Mouse (Mus musculus): Measurements from ENCODE around the gene Col4a2. TPM values are rescaled to one million over a fixed set of nuclear protein-coding genes. Genes with fewer than 3 reads are reported as not detected.
A peak's percentile ranks its signal among the peaks of the same experiment; 100 is the strongest.

Col4a2 gene
- polyA plus RNA-seq, 1 experiment = 0.14 TPM

DNA sequence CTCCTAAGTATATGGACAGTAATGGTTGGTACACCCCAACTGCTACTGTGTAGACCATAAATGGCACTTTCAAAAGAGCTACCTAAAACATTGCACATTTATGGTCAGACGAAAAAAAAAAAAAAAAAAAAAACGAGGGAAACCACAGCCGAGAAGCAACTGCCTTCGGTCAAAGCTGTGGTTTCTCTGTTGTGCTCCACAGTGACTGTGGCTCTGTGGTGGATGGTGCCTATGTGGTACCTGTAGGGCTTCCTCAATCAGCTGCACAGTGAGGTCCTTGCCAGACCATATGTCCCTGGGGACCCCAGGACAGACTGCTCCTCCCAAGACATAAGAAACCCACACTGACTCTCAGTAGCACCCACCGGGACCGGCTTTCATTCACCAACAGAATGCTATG is 36.3 kb upstream of the Col4a2 start:
- no peak overlapping the region for H3K4me3 ChIP-seq (replicated peaks)

DNA sequence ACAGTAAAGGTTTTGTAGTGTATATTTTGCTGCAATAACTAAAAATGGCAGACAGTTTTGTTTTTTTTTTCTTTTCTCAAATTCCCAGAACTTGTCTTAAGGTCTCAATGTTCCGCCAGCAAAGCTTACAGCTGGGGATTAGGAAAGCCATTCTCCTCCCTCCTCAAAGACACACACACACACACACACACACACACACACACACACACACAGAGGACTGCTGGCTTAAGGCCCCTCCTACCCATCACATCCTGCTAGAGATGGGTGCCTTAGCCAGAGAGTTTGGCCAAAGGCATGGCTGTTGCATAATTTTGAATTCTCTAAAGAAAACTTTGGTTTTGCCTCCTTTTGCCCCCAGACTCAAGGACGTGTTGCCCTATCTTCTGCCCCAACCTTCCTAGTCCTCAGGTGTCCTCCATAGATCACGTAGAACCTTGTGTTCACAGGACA is 35.0 kb upstream of the Col4a2 start:
- Histone ChIP-seq H3K36me3 (ENCODE audit: control insufficient read depth) (no peaks in the 10 kb centered on the region), H3K27me3 (ENCODE audit: control insufficient read depth) (no peaks in the 10 kb centered on the region), H3K9me3 (ENCODE audit: control insufficient read depth, low read length) (no peaks in the 10 kb centered on the region), H3K4me3 (replicated peaks) (no peak overlapping the region), H3K4me1 (ENCODE audit: control insufficient read depth) (no peaks in the 10 kb centered on the region)
- no peak for TF ChIP-seq GATA1 (IDR thresholded peaks at IDR 0.05; ENCODE audit: low read length)
- TF ChIP-seq TAL1 (IDR thresholded peaks at IDR 0.05; ENCODE audit: low read length) = no peak

More for the DNA sequence above, 36.3 kb upstream of the Col4a2 start:
- TF ChIP-seq GATA1 (IDR thresholded peaks at IDR 0.05; ENCODE audit: low read length) = no peak
- TF ChIP-seq TAL1 (IDR thresholded peaks at IDR 0.05; ENCODE audit: low read length) = no peak
- no peaks in the 10 kb centered on the region for H3K36me3 ChIP-seq (ENCODE audit: control insufficient read depth)
- H3K27me3 ChIP-seq (ENCODE audit: control insufficient read depth) = no peaks in the 10 kb centered on the region
- H3K9me3 ChIP-seq (ENCODE audit: control insufficient read depth, low read length) = no peaks in the 10 kb centered on the region
- no peaks in the 10 kb centered on the region for H3K4me1 ChIP-seq (ENCODE audit: control insufficient read depth)

DNA sequence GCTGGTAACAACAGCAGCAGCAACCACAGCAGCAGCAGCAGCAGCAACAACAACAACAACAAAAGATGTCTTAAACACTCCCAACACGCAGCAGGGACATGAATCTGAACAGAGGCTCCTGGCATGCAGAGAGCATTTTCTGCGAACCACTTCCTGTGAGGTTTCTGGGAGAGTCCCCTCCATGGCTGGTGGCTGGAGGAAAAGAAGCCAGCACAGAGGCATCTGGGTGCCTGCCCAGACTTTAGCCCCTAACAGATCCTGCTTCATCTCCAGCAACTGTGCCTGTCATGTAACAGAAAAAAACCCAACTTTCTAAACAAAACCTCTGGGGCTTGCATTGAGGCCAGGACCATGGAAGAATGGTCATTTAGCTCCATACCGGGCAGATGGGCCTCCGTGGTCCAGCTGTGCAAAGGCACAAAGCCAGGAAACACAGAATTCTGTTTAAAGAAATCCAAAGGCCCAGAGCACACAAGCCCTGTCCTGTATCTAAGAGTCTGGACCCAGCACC is 34.4 kb upstream of the Col4a2 start:
- H3K27me3 ChIP-seq (ENCODE audit: control insufficient read depth) = no peaks in the 10 kb centered on the region

DNA sequence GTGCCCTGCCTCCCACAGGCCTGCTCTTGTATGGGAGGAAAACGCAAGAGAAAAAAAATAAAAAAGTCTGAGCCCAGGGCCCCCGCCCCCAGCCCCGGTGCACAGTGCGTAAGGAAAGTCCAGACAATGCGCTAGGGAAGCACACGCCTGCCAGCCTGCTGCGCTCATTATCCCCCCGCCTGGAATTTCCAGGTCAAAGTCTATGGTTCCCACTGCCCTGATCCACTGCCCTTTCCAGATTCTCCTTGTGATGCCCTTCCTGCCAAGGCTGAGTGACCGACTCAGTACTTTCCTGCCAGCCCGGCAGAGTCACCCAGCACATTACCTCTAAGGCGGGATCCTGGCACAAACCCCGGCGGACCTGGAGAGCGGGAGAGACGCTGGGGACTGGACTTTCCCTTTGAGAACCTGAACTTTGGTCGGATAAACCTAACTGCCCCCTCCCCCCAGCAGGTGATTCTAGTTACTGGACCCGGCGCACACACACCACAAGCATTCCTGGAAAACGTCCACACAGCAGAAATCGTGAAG is 33.2 kb upstream of the Col4a2 start:
- no peaks in the 10 kb centered on the region for H3K9me3 ChIP-seq (ENCODE audit: control insufficient read depth, low read length)
- TF ChIP-seq GATA1 (IDR thresholded peaks at IDR 0.05; ENCODE audit: low read length) = no peak
- TF ChIP-seq TAL1 (IDR thresholded peaks at IDR 0.05; ENCODE audit: low read length) = no peak
- H3K36me3 ChIP-seq (ENCODE audit: control insufficient read depth) = no peaks in the 10 kb centered on the region
- no peaks in the 10 kb centered on the region for H3K27me3 ChIP-seq (ENCODE audit: control insufficient read depth)
- no peaks in the 10 kb centered on the region for H3K4me1 ChIP-seq (ENCODE audit: control insufficient read depth)
- H3K4me3 ChIP-seq (replicated peaks) = peak overlapping the region; percentile 31

More for the DNA sequence above, 34.4 kb upstream of the Col4a2 start:
- no peak for TF ChIP-seq TAL1 (IDR thresholded peaks at IDR 0.05; ENCODE audit: low read length)
- TF ChIP-seq GATA1 (IDR thresholded peaks at IDR 0.05; ENCODE audit: low read length) = no peak
- no peaks in the 10 kb centered on the region for H3K4me1 ChIP-seq (ENCODE audit: control insufficient read depth)
- H3K9me3 ChIP-seq (ENCODE audit: control insufficient read depth, low read length) = no peaks in the 10 kb centered on the region
- H3K36me3 ChIP-seq (ENCODE audit: control insufficient read depth) = no peaks in the 10 kb centered on the region
- no peak overlapping the region for H3K4me3 ChIP-seq (replicated peaks)

DNA sequence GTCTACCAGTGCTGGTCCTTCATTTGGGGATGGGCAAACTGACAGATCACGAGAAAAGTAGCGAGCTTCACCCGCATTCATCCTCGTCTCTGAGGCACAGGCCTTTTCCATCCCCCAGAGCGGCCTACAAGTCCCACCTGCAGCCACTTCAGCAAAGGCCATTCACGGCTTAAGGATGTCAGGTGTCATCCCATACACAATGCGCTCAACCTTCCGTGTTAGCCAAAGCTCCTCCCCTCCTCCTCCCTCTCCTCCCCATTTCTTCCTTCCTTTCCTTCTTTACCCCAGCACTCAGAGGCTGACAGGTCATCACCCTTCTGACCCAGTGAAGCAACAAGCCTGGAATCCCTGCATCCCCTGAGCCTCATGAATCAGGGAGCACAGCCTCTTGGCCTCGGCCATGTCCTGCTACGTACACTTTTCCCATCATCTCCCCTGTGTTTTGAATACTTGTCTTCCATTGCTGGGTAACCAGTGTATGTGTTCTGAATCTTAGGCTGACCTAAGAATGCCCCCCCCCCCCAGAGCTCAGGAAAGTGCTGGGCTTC is 31.8 kb upstream of the Col4a2 start:
- TF ChIP-seq TAL1 (IDR thresholded peaks at IDR 0.05; ENCODE audit: low read length) (no peak), GATA1 (IDR thresholded peaks at IDR 0.05; ENCODE audit: low read length) (no peak)
- Histone ChIP-seq H3K4me1 (ENCODE audit: control insufficient read depth) (no peaks in the 10 kb centered on the region), H3K9me3 (ENCODE audit: control insufficient read depth, low read length) (no peaks in the 10 kb centered on the region), H3K36me3 (ENCODE audit: control insufficient read depth) (no peaks in the 10 kb centered on the region), H3K27me3 (ENCODE audit: control insufficient read depth) (no peaks in the 10 kb centered on the region), H3K4me3 (replicated peaks) (no peak overlapping the region)

DNA sequence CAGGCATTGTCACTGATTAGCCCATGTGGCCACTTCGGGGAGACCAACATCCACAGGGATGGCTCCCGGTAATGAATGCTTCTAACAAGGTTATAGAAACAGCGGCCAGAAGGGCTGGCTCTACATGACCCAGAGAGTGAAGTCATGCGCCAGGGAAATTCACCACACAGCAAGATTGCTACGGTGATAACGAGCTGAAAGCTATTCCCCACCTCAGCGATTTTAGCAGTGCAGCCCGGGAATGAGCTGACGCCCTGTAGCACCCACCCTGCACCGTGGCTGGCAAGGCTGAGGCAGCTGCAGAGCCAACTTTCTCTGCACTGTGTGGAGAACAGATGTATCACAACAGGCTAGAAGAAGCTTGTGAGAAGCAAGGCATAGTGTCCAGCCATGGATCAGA is 30.5 kb upstream of the Col4a2 start:
- no peak for TF ChIP-seq TAL1 (IDR thresholded peaks at IDR 0.05; ENCODE audit: low read length)
- no peak for TF ChIP-seq GATA1 (IDR thresholded peaks at IDR 0.05; ENCODE audit: low read length)
- no peaks in the 10 kb centered on the region for H3K27me3 ChIP-seq (ENCODE audit: control insufficient read depth)
- H3K4me3 ChIP-seq (replicated peaks) = no peak overlapping the region
- no peaks in the 10 kb centered on the region for H3K4me1 ChIP-seq (ENCODE audit: control insufficient read depth)
- H3K9me3 ChIP-seq (ENCODE audit: control insufficient read depth, low read length) = no peaks in the 10 kb centered on the region
- no peaks in the 10 kb centered on the region for H3K36me3 ChIP-seq (ENCODE audit: control insufficient read depth)

DNA sequence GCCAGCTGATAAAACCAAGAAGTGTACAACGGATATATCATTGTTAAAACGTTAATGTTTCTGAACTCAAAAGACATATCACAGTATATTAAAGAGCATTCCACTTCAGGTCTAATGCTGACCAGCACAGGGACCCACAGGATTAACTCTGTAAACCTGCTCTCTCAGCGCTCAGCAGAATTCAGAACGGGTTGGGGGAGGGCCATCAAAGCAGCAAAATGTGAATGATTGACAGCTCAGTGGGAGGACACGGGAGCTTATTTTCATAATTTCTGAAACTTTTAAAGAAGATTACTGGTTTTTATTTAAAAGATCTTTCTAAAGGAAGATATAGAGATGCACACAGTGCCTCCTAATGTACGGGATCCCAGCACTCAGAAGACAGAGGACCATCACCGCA is 29.9 kb upstream of the Col4a2 start:
- Histone ChIP-seq H3K36me3 (ENCODE audit: control insufficient read depth) (no peaks in the 10 kb centered on the region), H3K4me1 (ENCODE audit: control insufficient read depth) (no peaks in the 10 kb centered on the region), H3K9me3 (ENCODE audit: control insufficient read depth, low read length) (no peaks in the 10 kb centered on the region), H3K4me3 (replicated peaks) (no peak overlapping the region), H3K27me3 (ENCODE audit: control insufficient read depth) (no peaks in the 10 kb centered on the region)
- TF ChIP-seq TAL1 (IDR thresholded peaks at IDR 0.05; ENCODE audit: low read length) = no peak
- no peak for TF ChIP-seq GATA1 (IDR thresholded peaks at IDR 0.05; ENCODE audit: low read length)

DNA sequence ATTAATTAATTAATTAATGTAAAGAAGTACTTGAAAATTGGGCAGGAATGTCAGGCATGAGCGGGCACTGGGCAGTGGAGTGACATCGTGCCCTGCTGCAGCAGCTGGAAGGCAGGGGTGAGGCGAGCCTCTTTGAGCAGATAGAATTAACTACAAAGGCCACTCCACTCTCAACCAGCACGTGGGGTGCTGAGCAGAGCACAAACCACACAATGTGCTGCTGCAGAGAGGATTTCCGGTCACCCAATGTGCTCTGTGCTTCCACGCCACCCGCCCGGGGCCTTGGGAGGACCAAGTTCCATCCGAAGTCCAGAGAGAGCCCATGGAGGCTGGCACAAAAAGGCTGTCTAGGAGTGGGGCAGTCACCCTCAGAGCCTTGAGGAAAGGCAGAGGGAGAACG is 29.4 kb upstream of the Col4a2 start:
- H3K9me3 ChIP-seq (ENCODE audit: control insufficient read depth, low read length) = no peaks in the 10 kb centered on the region
- no peaks in the 10 kb centered on the region for H3K4me1 ChIP-seq (ENCODE audit: control insufficient read depth)
- TF ChIP-seq TAL1 (IDR thresholded peaks at IDR 0.05; ENCODE audit: low read length) (no peak), GATA1 (IDR thresholded peaks at IDR 0.05; ENCODE audit: low read length) (no peak)
- no peaks in the 10 kb centered on the region for H3K36me3 ChIP-seq (ENCODE audit: control insufficient read depth)
- H3K4me3 ChIP-seq (replicated peaks) = no peak overlapping the region
- H3K27me3 ChIP-seq (ENCODE audit: control insufficient read depth) = no peaks in the 10 kb centered on the region

DNA sequence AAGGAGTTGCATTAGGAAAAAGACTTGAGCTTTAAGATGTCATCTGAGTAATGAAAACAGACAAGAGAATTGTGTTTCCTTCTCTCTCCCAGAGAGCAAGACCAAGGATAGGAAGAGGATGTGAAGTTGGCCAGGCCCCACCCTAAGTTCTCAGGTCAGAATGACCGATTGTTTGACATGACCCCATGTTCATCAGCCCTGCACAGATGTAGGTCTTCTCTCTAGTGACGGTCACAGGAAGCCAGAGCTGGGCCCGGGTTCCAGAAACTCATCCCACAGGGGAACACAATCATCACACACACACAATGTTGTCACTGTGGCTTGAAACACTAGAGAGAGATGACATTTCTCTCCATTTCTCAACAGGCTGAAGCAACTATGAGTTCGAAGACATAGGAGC is 27.2 kb upstream of the Col4a2 start:
- Histone ChIP-seq H3K36me3 (ENCODE audit: control insufficient read depth) (no peaks in the 10 kb centered on the region), H3K4me1 (ENCODE audit: control insufficient read depth) (no peaks in the 10 kb centered on the region), H3K9me3 (ENCODE audit: control insufficient read depth, low read length) (no peaks in the 10 kb centered on the region), H3K4me3 (replicated peaks) (no peak overlapping the region), H3K27me3 (ENCODE audit: control insufficient read depth) (no peaks in the 10 kb centered on the region)
- no peak for TF ChIP-seq GATA1 (IDR thresholded peaks at IDR 0.05; ENCODE audit: low read length)

DNA sequence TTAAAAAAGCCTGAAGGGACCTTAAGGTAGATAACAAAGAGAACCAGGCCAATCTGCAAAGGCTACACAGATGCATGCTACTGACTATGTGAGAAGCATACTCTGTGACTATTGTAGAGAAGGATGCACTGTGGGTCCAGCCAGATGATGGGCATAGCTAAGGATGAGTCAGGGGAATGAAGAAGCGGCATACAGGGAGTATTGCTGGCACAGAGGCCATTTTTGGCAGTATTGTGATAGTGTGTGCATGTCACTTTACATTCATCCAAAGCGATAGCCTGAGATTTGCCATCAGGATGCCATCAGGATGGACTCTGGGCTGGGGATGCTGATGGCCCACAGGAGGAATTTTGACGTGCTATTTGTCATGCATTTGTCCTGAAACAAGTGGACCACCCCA is 25.5 kb upstream of the Col4a2 start:
- H3K27me3 ChIP-seq (ENCODE audit: control insufficient read depth) = no peaks in the 10 kb centered on the region
- H3K36me3 ChIP-seq (ENCODE audit: control insufficient read depth) = no peaks in the 10 kb centered on the region
- H3K4me1 ChIP-seq (ENCODE audit: control insufficient read depth) = no peaks in the 10 kb centered on the region
- no peak overlapping the region for H3K4me3 ChIP-seq (replicated peaks)
- H3K9me3 ChIP-seq (ENCODE audit: control insufficient read depth, low read length) = no peaks in the 10 kb centered on the region
- TF ChIP-seq TAL1 (IDR thresholded peaks at IDR 0.05; ENCODE audit: low read length) (no peak), GATA1 (IDR thresholded peaks at IDR 0.05; ENCODE audit: low read length) (no peak)

All from erythroblast, embryonic 14.5 days (primary cell).